Mouse (Mus musculus): Measurements from ENCODE around the gene Sgip1.

Sgip1 gene

DNA sequence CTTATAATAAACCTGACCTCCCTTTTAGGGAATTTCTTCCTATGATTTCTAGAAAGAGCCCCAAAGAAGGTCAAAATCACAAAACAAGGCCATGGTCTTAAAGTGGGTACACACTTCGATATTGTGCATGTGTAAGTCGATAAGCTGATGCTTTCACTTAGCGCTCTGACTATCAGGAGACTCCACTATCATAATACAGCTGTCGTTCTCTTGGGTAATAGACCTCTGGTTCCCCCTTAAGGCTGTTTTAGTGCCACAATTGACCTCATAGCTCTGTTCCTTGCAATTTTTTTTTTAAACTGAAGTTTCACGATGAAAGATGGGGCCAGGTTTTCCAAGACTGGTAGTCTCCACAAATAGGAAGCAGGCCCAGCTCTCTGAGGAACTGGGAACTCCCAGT is 238.3 kb downstream of the Sgip1 start:
- no peak for DNase-seq

DNA sequence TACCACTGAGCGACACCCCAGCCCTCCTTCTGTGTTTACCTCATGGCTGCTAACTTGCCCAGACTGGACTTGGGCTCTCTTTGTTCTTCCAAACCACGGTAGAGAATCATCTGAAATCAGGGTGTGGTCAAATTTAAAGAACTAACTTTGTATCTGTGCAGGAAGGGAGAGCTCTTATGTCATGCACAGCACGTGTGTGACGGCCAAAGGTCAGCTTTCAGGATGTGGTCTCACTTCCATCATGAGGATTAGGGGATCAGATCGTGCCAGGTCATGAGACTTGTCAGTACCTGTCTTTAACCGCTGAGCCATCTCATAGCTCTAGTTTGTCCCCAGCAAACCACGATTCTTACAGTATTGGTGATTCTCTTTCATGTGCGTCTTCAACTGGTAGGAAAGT is 240.6 kb downstream of the Sgip1 start:
- no peak for DNase-seq

GRCm38 (mm10) chr4:102986173-102986572 is 245.1 kb downstream of the Sgip1 start:
- DNase-seq = no peak

DNA sequence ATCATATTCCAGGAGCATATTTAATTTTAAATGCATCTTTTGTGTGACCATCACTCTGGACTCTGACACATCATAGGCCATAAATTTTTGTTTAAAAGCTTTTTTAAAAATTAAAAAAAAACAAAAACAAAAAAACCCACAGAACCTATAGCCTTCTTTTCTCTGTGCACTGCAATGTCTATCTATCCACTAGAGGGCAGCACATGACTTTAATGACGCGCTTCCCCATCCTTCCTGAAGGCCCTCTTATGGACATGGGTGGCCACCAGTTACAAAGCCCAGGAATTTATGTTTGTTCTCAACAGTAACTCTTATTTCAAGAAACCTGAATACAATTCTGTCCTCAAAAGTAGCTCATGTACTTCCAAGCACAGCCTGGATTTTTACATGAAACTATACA is 245.8 kb downstream of the Sgip1 start:
- peak; percentile 66 for DNase-seq

- no peak for DNase-seq
Observed at GRCm38 (mm10) chr4:102987325-102987724, 246.2 kb downstream of the Sgip1 start.

DNA sequence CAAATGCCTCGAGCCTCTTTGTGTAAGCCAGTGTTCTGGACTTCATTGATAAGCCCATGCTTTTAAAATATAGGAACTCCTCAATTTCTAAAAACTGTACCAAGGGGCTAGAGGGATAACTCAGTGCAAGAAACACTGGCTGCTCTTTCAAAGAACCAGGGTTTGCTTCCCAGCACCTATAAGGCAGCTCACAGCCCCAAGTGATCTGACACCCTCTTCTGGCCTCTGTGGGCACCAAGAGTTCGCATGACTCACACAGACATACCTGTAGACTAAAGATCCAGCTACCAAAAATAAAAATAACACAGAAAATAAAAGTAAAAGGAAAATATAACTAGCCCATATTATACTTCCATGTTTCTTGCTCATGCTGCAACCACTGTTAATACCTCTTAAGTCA is 246.7 kb downstream of the Sgip1 start:
- DNase-seq = no peak

GRCm38 (mm10) chr4:102988526-102988925 is 247.4 kb downstream of the Sgip1 start:
- DNase-seq = no peak

- DNase-seq = no peak
Observed at GRCm38 (mm10) chr4:102989391-102989790, 248.3 kb downstream of the Sgip1 start.

- DNase-seq = no peak
Observed at GRCm38 (mm10) chr4:102990016-102990415, 248.9 kb downstream of the Sgip1 start.

- DNase-seq = no peak
Observed at GRCm38 (mm10) chr4:102990595-102991340, 249.7 kb downstream of the Sgip1 start.

GRCm38 (mm10) chr4:102991685-102992084 is 250.6 kb downstream of the Sgip1 start:
- DNase-seq = no peak

GRCm38 (mm10) chr4:103004681-103005080 is 263.6 kb downstream of the Sgip1 start:
- no peak for DNase-seq

- no peak for DNase-seq
Observed at GRCm38 (mm10) chr4:103005190-103005945, 264.3 kb downstream of the Sgip1 start.

DNA sequence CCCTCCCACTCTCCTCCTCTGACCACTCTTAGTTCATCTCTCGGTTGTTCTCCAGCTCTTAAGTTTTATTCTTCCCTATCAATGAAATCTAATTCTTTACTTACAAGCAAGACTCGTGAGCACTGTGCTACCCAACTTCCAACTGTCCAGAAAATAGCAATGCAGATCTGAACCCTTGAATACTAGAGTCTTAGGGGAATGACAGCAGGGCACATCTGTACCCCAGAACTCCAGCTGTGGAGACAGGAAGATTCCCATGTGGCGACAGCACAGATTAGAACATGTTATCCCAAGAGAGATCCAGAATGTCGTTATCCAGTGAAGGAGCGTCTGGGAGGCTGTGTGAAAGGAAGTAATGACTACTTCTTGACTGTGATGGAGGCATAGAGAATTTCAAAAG is 265.2 kb downstream of the Sgip1 start:
- DNase-seq = no peak

DNA sequence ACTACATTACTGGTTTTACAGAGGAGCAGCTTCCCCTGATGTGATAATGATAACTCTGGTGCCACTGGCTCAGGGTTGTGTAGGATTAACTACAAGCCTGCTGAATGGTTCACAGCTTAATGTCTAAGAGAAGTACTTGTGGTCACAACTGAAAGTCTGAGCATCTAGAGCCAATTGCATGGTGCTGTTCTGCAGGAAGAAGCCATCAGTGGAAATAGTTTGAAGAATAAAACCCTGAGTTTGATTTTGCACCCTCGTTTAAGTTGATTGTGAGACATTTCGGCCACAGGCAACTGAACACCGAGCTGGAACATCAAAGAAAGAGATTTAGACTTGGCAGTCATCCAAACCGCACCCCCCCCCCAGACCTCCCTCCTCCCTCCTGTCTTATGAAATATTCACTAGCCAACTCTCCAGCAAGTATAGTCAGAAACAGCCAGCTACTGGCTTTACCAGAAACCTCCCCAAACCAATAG is 265.9 kb downstream of the Sgip1 start:
- DNase-seq = no peak

- no peak for DNase-seq
Observed at GRCm38 (mm10) chr4:103010734-103011133, 269.6 kb downstream of the Sgip1 start.

GRCm38 (mm10) chr4:103011823-103012222 is 270.7 kb downstream of the Sgip1 start:
- DNase-seq = no peak

- no peak for DNase-seq
Observed at GRCm38 (mm10) chr4:103013490-103013889, 272.4 kb downstream of the Sgip1 start.

Measured in lung, postnatal 14 days (tissue).